Mouse (Mus musculus) layer of hippocampus, postnatal 36 days (tissue): ENCODE measurements around the gene Cwf19l1. TPM values are rescaled to one million over a fixed set of nuclear protein-coding genes. Genes with fewer than 3 reads are reported as not detected.

ENCODE experiments used
- total RNA-seq, 2 experiments: library from RNA; stranded (reverse); gene quantifications; 2 replicates each; pipeline ENCODE4 v1.2.3; 2021

Gene Cwf19l1
- total RNA-seq, 2 experiments from 2014 or later, result 18.1 to 19.2 TPM

Other genes with a start within 250 kb of the Cwf19l1 start
- 10 to 100 TPM in 1 of 2 experiments, 1 to 10 TPM in 1; 8.1 to 10.1 TPM for gene Dnmbp, start 195.7 kb downstream of the Cwf19l1 start, total RNA-seq
- gene Cpn1, start 149.3 kb downstream of the Cwf19l1 start, total RNA-seq, result under 1 TPM in 1 of 2 experiments, not detected in 1; 0.33 TPM
- not detected for gene Cyp2c23, start 106.7 kb downstream of the Cwf19l1 start, total RNA-seq
- 10 to 100 TPM; 20.1 to 21.5 TPM for gene Erlin1, start 66.1 kb downstream of the Cwf19l1 start, total RNA-seq
- 10 to 100 TPM; 51.1 to 53.6 TPM for gene Chuk, start 28.4 kb downstream of the Cwf19l1 start, total RNA-seq
- gene Bloc1s2, start 10.6 kb upstream of the Cwf19l1 start, total RNA-seq, result 10 to 100 TPM; 62.2 to 66.8 TPM
- under 1 TPM; 0.15 to 0.20 TPM for gene Pkd2l1, start 56.6 kb upstream of the Cwf19l1 start, total RNA-seq
- 1 to 10 TPM in 1 of 2 experiments, under 1 TPM in 1; 0.94 to 1.7 TPM for gene Scd3, start 67.4 kb upstream of the Cwf19l1 start, total RNA-seq
- gene Scd2, start 157.8 kb upstream of the Cwf19l1 start, total RNA-seq, result 100 to 1,000 TPM; 621 to 658 TPM
- gene Scd4, start 197.2 kb upstream of the Cwf19l1 start, total RNA-seq, result 1 to 10 TPM; 1.7 to 2.7 TPM